Mouse (Mus musculus) heart, adult 2 months (tissue): Measurements from ENCODE around the gene Kcnc1. TPM values are rescaled to one million over a fixed set of nuclear protein-coding genes. Genes with fewer than 3 reads are reported as not detected.

Experiments
- DNase-seq, 2 experiments: peaks; one replicate each; pipeline ENCODE4 v3.0.0; 2021
- H3K27ac ChIP-seq: fragments of 200-600 bp; 2 replicates; pipeline ENCODE4 v1.8.1; 2022
- H3K27me3 ChIP-seq: fragments of 200-500 bp; 2 replicates; pipeline ENCODE4 v1.6.1; 2012; ENCODE audit warnings: mild to moderate bottlenecking, low read length, inconsistent platforms, mixed read lengths; ENCODE audit not compliant: control insufficient read depth, insufficient read depth
- H3K36me3 ChIP-seq: fragments of 200-500 bp; 2 replicates; pipeline ENCODE4 v1.6.1; 2012; ENCODE audit warnings: low read length, inconsistent platforms; ENCODE audit not compliant: control insufficient read depth, insufficient read depth
- H3K4me1 ChIP-seq: fragments of 200-500 bp; 2 replicates; pipeline ENCODE4 v1.6.1; 2011; ENCODE audit warnings: low read length; ENCODE audit not compliant: control insufficient read depth, insufficient read depth
- H3K4me3 ChIP-seq: fragments of 200-600 bp; 2 replicates; pipeline ENCODE4 v1.8.1; 2022
- H3K79me2 ChIP-seq: fragments of 200-500 bp; replicated peaks from 2 replicates; pipeline ENCODE4 v1.6.1; 2012; ENCODE audit warnings: mild to moderate bottlenecking, inconsistent platforms, low read length, moderate library complexity, mixed read lengths; ENCODE audit not compliant: control insufficient read depth, insufficient read depth
- H3K9ac ChIP-seq: fragments of 200-500 bp; 2 replicates; pipeline ENCODE4 v1.6.1; 2012; ENCODE audit warnings: low read depth, mild to moderate bottlenecking, control low read depth, inconsistent platforms, low read length, mixed read lengths
- CTCF ChIP-seq: fragments of 200-600 bp; IDR thresholded peaks from 2 replicates; pipeline ENCODE4 v1.8.1; 2022; ENCODE audit warnings: antibody characterized with exemption, mild to moderate bottlenecking, moderate library complexity
- EP300 ChIP-seq: fragments of 200-500 bp; IDR thresholded peaks from 2 replicates; pipeline ENCODE4 v1.6.1; 2011; ENCODE audit warnings: low read depth, low read length, control low read depth; ENCODE audit not compliant: insufficient read depth
- POLR2A ChIP-seq: fragments of 200-500 bp; IDR thresholded peaks from 2 replicates; pipeline ENCODE4 v1.6.1; 2011; ENCODE audit warnings: mild to moderate bottlenecking, low read depth, low read length, control low read depth; ENCODE audit not compliant: insufficient read depth
- WGBS: fragments of 180-500 bp; shearing (Covaris S2); methylation state at CpG from one replicate; pipeline ENCODE4 v1.1.7; 2018; 5-methylcytosine and 5-hydroxymethylcytosine counted together
- intact Hi-C: fragments of 180-260 bp; cut with DNase I; formaldehyde crosslinking; loops from one replicate; pipeline ENCODE4 v1.15.1; 2025
- polyA plus RNA-seq: library from polyadenylated mRNA; depleted of rRNA; stranded (reverse); fragments of >200 nt; gene quantifications from 2 replicates; pipeline ENCODE4 v1.2.3, GENCODE M21; 2012
- total RNA-seq, 2 experiments: library from RNA; stranded (reverse); gene quantifications; 2 replicates each; pipeline ENCODE4 v1.2.3; 2021

The Kcnc1 gene
- total and polyA plus RNA-seq, 3 experiments: 0.09 to 0.21 (median 0.10) TPM

DNA sequence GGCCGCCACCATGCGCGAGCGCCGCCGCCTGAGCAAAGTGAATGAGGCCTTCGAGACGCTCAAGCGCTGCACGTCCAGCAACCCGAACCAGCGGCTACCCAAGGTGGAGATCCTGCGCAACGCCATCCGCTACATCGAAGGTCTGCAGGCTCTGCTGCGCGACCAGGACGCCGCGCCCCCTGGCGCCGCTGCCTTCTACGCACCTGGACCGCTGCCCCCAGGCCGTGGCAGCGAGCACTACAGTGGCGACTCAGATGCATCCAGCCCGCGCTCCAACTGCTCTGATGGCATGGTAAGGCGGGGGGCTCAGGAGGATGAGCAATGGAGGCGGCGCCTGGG lies 19.3 kb upstream of the Kcnc1 start:
- peak; percentile 22 to 32 for DNase-seq
- no peaks in the 10 kb centered on the region for H3K79me2 ChIP-seq
- TF ChIP-seq CTCF (peak; percentile 62), POLR2A (no peak), EP300 (no peak)
- intact Hi-C loops: no loop called here
- no peak overlapping the region for H3K4me3 ChIP-seq
- H3K4me1 ChIP-seq: no peaks in the 10 kb centered on the region
- peaks cover 6% of the 10 kb centered on the region for H3K27me3 ChIP-seq
- WGBS: 1% methylated on average over 33 of the region's 33 CpGs
- H3K27ac ChIP-seq: no peak overlapping the region
- H3K36me3 ChIP-seq: no peaks in the 10 kb centered on the region
- no peak overlapping the region for H3K9ac ChIP-seq

DNA sequence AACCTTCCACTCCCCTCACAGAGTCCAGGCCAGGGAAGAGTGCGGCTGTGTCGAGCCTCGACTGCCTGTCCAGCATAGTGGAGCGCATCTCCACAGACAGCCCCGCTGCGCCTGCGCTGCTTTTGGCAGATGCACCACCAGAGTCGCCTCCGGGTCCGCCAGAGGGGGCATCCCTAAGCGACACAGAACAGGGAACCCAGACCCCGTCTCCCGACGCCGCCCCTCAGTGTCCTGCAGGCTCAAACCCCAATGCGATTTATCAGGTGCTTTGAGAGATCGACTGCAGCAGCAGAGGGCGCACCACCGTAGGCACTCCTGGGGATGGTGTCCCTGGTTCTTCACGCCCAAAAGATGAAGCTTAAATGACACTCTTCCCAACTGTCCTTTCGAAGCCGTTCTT lies 18.2 kb upstream of the Kcnc1 start:
- Histone ChIP-seq H3K9ac (no peak overlapping the region), H3K36me3 (no peaks in the 10 kb centered on the region), H3K27me3 (peaks cover 6% of the 10 kb centered on the region), H3K79me2 (no peaks in the 10 kb centered on the region), H3K27ac (no peak overlapping the region), H3K4me1 (no peaks in the 10 kb centered on the region), H3K4me3 (no peak overlapping the region)
- peak; percentile 43 for TF ChIP-seq CTCF
- TF ChIP-seq POLR2A: no peak
- 4% methylated on average over 22 of the region's 22 CpGs for WGBS
- intact Hi-C loops: loop anchor here (2.0 kb wide), 1 partner anchor 97 kb away; no protein-coding TSS in a partner anchor
- no peak for DNase-seq

DNA sequence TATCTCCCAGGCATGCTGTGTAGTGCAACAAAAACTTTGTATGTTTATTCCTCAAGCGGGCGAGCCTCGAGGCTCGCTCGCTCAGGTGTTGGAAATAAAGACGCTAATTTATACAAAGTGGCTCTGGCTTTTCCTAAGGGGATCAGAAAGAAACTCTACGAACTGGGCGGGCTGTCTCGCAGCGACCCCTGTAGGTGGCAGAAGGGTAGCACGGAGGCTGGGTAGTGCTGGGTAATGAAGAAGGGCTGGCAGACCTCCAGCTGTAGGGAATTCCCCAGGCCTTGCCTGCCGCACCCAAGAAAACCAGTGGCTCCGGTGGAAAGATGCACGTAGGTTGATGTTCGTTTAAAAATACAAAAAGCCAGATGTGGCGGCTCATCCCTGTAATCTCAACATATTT lies 17.3 kb upstream of the Kcnc1 start:
- Histone ChIP-seq H3K27me3 (peaks cover 6% of the 10 kb centered on the region), H3K9ac (no peak overlapping the region), H3K4me1 (no peaks in the 10 kb centered on the region), H3K79me2 (no peaks in the 10 kb centered on the region), H3K27ac (no peak overlapping the region), H3K4me3 (no peak overlapping the region), H3K36me3 (no peaks in the 10 kb centered on the region)
- intact Hi-C loops: loop anchor here (2.0 kb wide), 1 partner anchor 98 kb away; no protein-coding TSS in a partner anchor
- TF ChIP-seq EP300 (no peak), POLR2A (no peak), CTCF (peak; percentile 67)
- WGBS: 9% methylated on average over 16 of the region's 16 CpGs
- DNase-seq: peak; percentile 44 to 52

DNA sequence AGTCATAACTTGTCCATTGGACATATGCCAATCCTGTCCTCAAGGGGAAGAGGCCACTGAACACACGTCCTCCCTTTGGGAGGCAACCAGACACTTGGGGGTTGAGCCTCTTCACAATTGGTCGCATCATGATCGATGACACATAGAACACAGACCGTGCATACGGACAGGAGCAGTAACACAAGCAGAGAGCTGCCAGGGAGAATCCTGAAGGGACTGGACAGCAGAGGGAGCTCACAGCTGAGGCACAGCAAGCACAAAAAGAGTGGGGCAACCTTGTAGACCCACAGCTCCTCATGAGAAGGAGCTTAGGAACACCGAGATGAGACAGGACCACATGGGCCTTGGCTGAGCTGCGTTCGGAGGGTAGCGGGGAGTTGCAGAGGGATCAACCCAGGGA lies 15.7 kb upstream of the Kcnc1 start:
- no peak overlapping the region for H3K4me3 ChIP-seq
- H3K36me3 ChIP-seq: no peaks in the 10 kb centered on the region
- DNase-seq: no peak
- TF ChIP-seq EP300 (no peak), CTCF (peak; percentile 32), POLR2A (no peak)
- no peak overlapping the region for H3K9ac ChIP-seq
- intact Hi-C loops: no loop called here
- no peaks in the 10 kb centered on the region for H3K79me2 ChIP-seq
- H3K27me3 ChIP-seq: peaks cover 6% of the 10 kb centered on the region
- H3K4me1 ChIP-seq: no peaks in the 10 kb centered on the region
- 58% methylated on average over 9 of the region's 9 CpGs for WGBS
- no peak overlapping the region for H3K27ac ChIP-seq

DNA sequence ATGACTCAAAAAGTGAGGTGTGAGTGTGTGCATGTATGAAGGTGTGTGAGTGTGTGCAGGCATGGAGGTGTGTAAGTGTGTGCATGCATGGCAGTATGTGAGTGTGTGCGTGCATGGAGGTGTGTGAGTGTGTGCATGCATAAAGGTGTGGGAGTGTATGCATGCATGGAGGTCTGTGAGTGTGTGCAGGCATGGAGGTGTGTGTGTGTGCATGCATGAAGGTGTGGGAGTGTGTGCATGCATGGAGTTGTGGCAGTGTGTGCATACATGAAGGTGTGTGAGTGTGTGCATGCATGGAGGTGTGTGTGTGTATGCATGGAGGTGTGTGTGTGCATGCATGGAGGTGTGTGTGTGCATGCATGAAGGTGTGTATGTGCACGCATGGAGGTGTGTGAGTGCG lies 8.9 kb upstream of the Kcnc1 start:
- intact Hi-C loops: no loop called here
- DNase-seq: no peak
- Histone ChIP-seq H3K9ac (no peak overlapping the region), H3K4me3 (no peak overlapping the region), H3K27me3 (no peaks in the 10 kb centered on the region), H3K27ac (no peak overlapping the region), H3K36me3 (no peaks in the 10 kb centered on the region), H3K4me1 (no peaks in the 10 kb centered on the region), H3K79me2 (no peaks in the 10 kb centered on the region)
- TF ChIP-seq CTCF (no peak), EP300 (no peak), POLR2A (no peak)
- WGBS: 75% methylated on average over 3 of the region's 3 CpGs

DNA sequence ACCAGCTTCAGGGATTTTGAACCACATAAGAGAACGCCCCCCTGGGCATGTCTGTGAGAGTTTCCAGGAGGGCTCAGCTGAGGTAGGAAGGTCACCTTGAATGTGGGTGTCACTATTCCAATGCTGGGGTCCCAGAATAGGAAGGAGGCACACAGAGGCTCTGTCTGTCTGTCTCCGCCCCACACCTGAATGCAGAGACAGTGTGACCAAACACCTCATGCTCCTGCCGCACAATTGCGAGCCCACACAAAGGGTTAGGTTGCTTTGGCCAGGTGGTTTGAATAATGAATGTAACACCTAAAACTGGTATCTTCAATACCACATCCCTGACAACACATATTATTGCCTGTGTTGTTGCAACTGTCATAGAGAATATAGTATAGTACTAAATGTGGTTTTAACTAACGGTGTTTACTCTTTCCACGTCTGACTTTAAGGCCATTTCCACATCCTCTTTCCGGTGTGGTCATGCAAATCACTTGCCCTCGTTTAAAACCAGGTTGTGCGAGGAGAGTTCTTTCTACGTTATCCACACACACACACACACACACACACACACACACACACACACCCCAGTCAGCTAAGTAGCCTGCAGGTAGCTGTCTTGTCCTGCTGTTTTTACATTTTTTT lies 6.7 kb upstream of the Kcnc1 start:
- Histone ChIP-seq H3K4me1 (no peaks in the 10 kb centered on the region), H3K27ac (no peak overlapping the region), H3K79me2 (no peaks in the 10 kb centered on the region), H3K4me3 (no peak overlapping the region), H3K9ac (no peak overlapping the region), H3K27me3 (peaks cover 3% of the 10 kb centered on the region; the same call in 1 of the 2 replicates), H3K36me3 (no peaks in the 10 kb centered on the region)
- TF ChIP-seq CTCF: no peak
- no peak for TF ChIP-seq EP300
- DNase-seq: no peak
- intact Hi-C loops: loop anchor here (10.0 kb wide), 1 partner anchor 325 kb away; the partner anchor contains the start of genes Saa3 and Saal1
- 73% methylated on average over 10 of the region's 10 CpGs for WGBS
